Mouse (Mus musculus): ENCODE data around the gene Ntn1.
A peak's percentile ranks its signal among the peaks of the same experiment; 100 is the strongest.

The Ntn1 gene

DNA sequence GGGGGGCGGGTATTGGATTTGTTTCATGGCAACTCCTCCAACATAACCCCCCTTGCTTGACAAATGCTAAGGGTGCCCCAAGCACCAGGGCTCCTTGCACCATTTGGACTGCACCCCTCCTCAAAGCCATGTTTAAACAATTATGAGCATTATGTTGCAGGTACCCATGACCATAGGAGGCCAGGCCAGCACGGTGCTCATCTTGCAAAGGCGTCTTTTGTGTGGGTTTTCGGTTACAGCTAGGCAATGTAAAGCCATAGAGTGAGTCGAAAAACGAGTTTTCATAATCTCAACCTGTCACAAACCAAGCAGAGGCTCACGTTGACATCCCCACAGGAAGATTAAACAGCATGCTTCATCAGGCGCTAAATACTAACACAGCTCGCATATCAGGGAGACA is 19.3 kb downstream of the Ntn1 start:
- no peak for DNase-seq

DNA sequence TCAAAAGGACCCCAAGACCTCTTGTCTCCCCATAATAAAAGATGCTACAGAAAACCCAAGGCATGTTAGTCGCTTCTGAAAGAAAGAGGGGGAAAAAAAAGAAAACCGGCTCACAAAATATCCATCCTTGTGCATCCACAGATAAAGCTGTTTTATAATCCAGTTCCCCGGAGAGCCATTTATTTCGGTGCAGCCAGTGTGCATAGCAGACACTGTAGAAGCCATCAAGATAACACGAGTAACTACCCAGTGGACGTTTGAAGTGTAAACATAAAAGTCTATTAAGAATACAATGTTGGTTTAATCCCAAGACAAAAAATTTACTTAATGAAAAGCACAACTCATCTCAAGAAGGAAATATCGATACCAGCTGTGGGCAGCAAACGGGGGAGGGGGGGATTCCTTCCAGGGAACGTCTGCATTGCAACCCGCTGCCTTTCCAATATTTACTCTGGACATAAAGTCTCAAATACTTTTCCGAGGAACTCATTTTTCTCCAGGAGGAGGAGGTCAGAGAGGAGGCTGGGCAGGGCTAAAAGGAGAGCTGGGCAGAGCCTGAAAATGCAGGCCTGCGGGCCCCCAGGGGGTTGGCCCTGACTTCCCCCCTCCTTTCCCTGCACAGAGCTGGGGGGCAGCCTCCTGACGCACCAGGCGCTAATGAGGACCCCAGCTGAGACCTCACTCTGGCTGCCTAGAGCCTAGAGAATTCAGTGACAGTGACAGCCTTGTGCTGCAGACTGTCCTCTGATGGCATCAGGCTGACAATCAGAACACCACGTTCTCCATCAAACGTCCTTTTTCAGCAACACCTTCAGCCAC is 21.5 kb downstream of the Ntn1 start:
- no peak for DNase-seq

DNA sequence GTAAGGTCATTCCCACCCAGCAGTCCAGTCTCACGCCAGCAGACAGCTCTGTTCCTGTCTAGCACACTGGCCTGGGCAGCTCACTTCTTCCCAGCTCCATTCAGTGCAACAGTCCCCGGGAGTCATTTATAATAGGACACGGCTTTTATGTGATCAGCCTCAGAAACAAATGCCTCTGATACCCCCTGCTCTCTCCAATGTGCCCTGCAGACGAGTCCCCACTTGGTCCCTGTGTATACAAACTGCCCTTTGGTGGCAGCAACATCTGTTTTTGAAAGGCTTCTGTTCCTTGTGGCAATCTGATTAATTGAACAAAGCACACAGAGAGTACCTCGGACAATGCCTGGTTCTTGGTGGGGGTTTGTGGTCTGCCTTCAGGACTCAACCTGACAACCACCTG is 22.2 kb downstream of the Ntn1 start:
- DNase-seq, result no peak

DNA sequence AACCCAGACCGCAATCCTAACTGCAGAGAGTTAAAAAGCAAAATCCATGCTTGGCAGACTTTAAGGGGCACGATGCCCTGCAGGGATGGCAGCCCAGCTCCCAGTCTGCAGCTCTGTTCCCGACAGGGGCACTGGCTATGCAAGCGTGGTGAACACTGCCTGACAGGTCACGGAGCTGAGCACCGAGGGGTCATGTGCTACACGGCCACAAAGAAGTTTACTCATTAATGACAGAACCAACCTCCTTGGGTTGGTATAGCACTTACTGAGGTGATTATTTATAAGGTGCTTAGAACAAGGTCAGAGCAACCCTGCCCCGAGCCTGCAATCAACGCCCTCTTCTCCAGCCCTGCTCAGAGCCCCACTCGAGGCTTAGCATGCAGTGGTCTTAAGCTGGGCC is 27.5 kb downstream of the Ntn1 start:
- peak; percentile 91 for DNase-seq

DNA sequence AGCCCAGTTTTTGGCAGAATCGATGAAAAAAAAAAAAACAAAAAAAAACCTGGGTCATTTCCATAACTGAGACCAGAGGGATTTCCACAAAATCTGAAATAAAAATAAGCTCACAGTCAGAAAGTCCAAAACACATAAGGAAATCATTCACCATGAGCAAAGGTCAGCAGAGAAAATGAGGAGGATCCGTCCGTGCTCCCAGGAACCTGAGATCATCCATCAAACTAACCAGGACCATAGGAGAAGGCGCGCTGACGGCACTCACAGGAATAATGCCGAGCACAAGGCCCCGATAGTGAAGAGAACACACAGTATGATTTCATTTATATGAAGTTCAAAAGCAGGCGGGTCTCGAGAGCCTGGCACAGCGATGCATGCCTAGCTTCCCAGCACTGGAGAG is 29.0 kb downstream of the Ntn1 start:
- DNase-seq, result peak; percentile 37

DNA sequence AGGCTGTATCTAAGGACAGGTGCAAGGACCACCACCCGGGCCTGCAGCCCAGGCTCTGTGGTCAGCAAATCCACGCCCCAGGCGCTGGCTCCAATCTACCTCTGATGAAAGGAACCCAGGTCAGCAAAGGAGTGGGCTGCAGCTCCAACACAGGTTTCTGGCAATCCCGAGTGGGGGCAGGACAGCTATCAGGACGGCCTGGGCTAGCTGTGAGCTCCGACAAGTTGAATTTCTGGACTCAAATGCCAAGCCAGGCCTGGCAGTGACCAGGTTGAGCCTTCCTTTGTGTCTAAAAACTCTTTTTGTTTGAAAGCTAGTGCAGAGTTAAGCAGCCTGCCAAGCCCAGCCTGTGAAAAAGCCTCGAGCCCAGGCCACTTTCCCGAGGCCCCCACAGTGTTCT is 43.7 kb downstream of the Ntn1 start:
- DNase-seq, result no peak

DNA sequence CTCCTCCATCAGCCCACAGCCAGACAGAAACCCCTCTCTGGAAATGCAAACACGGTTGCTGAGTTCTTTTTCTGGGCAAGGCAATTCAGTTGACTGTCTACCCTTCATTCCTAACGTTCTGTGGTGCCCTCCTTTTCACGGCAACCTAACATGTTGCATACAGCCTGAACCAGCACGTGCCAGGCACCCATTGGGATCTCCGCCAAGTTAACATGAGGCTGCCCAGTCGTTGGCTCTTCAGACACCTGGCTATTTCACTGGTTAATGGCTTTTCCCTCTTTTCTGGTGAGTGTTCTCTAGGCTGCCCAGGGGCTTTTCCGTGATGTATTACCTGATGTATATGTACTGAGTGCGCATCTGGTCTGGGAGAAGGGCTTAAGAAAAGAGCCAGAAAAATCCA is 45.1 kb downstream of the Ntn1 start:
- no peak for DNase-seq

DNA sequence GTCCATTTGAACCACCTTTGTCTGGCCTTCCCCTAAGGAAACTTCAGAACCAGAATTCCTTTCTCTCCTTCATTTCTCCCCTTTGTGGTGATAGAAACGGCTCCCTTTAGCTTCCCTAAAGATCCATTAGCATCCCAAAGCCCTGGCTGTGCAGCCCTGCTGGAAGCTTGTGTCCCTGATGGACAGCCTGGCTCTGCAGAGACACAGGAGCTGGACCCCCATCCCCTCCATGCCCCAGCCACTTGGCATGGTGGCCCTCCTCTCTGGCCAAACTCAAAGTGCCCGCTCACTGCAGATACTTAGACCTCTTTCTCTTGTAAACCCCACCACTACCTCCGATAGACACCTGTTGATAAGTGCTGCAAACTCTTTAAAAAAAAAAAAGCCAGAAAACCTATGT is 45.8 kb downstream of the Ntn1 start:
- DNase-seq, result no peak

DNA sequence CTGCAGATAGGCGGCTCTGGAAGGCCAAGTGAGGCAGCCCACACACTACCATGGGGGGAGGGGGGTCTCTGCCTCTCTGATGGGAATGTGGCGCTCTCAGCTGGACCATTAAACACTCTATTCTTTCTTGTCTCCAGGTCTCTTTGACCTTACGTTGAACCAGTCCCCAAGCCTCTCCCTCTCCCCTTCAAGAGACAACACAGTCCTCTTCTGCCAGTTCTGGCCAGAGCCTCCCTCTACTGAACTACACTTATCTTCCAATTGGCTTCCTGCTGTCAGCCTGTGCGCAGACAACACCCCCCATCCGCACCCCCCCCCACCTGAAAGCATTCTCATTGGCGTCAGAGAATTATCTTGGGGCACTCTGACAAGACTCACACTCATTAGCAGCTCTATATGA is 48.4 kb downstream of the Ntn1 start:
- no peak for DNase-seq

DNA sequence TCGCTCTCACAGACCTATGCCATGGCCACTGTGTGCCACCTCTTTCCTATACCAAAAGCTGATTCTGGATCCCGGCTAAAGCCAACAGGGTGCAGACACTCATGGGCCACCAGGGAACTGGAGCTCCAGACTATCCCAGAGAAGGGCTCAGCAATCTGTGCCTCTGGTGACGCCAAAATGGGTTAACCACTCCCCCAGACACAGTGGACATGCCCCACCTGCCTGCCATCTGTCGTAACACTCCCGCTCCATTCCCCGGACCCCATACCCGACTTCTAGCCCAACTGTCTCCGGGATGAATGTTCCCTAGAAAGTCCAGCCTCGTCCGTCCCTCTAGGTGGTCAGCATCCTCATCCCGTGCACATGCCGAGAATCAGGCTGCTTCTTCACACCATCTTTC is 51.8 kb downstream of the Ntn1 start:
- DNase-seq, result no peak

DNA sequence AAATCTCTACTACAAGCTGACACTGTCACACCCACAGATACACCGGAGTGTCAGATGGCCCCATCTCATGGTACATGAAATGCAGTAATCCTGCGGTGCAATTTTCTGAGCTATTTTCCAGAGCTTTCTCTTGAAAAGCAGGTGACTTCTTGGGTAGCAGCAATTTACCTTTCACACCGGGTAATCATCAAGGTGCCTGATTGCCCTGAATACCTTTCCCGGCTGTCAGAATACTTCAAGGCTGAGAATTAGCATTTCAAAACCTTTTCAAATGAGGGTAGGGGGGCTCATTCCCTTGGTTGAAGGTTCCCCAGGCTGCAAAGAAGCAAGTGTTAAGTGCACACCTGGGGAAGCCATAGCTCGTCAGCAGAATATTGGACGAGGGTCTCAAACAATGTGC is 52.5 kb downstream of the Ntn1 start:
- DNase-seq, result no peak

DNA sequence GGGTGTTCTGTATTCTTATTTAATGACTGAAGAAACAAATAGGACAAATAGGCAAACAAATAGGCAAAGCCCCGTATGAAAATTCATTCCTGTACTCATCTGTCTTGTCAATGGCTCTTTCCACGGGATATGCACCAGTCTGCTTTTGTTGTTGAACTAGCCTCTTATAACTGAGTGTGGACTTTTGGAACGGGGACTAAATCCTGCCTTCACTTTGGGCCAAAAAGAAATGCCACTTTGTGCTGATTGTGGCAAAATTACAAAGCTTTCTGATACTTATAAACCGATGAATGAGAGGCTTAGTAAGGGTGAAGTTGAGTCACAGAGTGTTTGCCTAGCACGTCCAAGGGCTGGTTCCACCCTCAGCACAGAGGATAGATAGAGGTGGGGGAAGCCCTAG is 53.1 kb downstream of the Ntn1 start:
- DNase-seq, result no peak

DNA sequence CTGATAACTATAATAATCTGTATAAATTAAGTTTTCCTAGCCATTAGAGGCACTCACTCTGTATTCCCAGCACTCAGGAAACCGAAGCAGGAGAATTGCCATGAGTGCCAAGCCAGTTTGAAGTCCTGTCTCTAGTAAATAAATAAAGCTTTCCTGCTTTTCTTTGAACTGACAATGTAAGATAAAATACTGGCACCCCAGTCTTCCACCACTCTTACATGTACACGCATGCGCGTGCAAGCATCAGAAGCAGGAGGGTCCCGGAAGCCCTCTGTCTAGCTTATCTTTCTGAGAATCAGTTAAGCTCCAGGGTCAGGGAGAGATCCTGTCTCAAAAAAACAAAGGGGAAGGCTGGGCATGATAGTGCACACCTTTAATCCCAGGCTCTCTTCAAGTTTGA is 54.5 kb downstream of the Ntn1 start:
- no peak for DNase-seq

DNA sequence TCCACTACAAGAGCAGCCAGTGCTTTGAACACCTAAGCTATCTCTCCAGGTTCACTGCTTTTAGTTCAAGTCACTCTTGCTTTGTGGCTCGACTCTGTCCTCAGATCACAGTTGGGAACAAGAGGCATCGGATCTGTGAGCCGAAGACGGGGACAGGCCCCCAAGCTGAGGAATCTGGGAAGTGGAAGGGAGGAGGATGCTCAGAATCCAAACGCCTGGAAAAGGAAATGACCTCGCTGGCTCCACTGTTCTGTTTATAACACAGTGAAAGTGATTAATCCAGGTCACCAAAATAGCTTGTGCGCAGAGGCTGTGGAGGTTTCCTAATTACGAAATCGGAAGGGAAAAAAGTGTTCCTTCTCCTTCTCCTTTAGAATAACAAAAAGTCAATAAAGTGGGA is 56.4 kb downstream of the Ntn1 start:
- DNase-seq, result no peak

DNA sequence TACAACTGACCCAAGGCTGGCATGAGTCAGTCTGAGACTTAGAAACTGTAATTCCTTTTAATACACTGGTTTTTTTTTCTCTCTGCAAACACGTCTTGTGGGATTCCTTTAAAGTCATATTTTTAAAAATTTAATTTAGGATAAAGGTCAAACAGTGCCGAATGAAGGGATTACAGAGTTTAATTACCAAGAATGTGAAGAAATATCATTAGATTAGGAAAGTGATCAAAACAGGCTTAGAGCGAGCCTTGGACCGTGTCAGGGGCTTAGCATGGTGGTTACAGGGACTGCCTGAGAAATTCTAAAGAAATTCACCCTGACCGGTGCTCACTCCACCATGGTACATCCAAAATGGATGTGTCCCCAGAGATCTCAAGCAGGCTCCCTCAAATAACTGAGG is 57.9 kb downstream of the Ntn1 start:
- no peak for DNase-seq

DNA sequence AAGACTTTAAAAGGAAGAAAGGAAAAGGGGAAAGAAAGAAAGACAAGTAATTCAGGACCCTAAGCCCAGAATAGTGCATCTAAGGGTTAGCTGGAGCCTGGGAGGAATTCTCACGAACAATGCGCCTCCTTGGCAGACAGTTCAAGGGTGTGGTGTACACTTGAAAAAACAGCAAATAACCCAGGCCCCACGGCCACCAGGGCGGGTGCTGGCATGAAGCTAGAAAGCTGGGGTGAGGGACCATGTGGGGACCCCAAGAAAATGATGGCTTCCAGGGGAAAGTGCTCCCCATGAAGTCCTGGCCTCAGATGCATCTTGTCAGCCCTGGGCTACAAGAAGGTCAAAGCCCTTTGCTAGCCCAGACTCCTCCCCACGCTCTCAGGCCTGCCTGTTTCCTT is 58.6 kb downstream of the Ntn1 start:
- no peak for DNase-seq

DNA sequence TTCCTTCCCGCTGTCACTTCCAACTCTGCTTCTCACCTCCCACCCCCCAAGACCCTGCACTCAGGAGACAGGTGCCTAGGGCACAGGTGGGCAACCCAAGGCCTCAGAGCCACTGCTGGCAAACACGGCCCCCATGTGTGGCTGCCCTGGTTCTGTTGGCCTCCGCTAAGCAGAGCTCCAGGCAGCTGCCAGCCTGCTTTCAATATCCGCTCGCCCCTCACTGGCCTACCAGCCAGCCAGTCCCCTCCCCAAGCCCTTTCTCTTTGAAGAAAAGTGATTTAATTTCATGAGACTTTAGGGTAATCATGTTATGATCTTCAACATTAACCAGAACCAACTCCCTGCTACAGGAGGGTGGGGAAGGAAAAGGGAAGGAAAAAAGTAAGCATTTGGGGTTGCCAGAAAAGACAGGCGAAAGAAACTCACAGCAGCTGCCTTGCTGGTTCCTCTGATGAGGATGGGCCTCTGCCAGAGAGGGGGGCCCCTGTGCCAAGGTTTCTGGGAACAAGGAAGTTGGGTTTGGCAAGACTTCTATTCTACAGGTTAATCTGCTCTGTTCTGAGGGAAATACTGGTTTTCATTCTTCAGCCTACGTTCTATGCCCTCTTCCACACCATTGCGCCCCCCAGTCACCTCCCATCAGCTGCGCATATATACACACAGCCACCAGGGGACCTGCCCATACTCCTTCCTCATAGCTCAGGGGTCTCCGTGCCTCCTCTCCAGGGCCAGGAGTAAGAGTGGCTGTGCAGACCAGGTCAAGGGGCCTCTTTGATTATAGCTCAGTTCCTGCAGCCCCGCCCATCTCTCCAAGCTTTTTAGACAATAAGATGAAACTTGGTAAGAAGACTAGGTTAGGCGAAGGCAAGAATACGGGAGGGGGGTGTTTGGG is 59.3 kb downstream of the Ntn1 start:
- no peak for DNase-seq

DNA sequence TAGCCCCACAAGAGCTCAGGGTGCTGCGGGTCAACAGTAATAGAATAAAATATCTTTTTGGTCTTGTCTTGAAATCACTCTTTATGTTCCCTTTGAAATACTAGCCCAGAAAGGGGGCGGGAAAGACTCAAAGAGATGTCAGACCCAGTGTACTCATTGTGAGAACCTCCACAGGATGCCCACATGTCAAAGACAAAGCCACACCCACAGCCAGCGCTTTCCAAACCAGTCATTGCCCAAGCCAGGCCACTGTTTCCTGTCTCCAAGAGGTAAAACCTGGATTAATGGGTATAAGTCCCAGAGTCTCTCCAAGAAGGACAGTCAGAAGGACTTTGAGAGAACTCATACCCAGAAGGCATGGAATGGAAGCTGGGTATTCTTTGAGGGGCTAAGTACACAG is 60.3 kb downstream of the Ntn1 start:
- no peak for DNase-seq

DNA sequence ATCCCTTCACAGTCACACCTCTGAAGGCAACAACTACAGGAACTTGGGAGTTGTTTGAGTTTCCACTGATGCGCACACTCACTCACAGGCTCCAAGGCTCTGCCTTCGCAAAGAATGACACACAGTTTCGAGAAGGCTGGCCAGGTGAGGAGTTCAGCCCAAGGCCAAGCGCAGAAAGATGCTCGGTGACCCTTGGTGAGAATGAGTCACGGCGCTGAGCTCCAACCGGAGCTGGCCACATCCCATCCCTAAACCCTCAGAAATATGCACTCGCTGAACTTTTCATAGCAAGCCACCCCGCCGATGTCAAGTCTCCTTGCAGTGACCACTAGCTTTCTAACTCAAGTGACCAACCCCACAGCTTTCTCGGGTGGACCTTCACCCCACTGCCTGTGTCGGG is 60.8 kb downstream of the Ntn1 start:
- no peak for DNase-seq

DNA sequence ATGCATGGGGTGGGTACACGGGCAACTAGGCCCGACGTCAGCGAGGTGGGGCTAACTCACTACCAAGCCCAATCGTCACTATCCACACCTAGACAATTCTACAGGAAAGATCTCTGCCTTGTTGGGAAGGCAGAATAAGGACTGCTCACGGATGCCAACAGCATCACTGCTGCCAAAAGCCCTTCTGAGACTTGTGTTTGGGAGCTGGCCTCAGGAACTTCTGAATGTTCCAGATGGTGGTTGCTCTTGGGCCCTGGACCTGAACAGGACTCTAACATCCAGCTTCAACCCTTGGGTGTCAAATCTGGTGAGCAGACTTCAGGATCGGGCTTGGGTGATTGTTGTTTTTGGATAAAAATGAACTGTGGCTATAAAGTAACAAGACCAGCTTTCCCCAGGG is 61.3 kb downstream of the Ntn1 start:
- DNase-seq, result no peak

DNA sequence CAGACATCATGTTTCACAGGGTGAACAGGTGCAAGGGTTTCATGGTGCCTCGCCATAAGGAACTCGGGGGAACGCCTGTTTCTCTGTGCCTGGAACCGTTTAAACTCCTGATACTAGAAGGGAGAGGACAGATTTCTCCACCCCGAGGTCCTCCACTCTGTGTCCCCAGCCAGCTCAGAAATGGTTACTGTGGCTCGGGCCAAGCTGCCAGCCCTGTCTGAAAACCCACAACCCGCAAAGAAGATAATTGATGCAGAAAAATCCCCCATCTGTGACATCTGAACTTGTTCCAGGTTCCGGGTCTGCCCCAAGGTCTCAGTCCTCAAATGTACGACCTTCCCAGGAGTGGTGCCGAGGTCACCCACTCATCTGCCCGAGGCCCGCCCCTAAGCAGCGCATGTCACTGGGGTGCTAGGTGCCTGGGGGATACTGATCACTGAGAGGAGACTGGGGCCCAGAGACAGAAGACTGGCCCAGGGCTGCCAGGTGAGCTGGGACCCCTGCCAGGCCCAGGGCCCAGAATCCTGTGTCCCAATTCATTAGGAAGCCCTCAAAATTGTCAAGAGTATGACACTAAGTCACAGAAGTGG is 68.9 kb downstream of the Ntn1 start:
- no peak for DNase-seq

DNA sequence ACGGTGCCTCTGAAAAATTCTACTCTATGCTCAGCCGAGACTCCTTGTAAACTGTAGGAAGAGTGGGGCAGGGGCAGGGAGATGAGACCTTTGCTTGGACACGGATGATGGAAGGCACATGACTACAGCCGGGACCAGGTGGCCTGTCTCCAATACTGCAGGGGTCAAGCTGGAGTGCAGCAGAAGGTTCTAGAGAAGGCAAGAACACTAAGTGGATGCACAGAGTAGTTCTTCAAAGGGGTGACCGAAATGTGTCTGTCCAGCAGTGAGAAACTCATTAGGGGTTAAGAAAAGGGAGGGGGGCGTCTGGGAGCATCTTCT is 69.5 kb downstream of the Ntn1 start:
- peak; percentile 49 for DNase-seq

DNA sequence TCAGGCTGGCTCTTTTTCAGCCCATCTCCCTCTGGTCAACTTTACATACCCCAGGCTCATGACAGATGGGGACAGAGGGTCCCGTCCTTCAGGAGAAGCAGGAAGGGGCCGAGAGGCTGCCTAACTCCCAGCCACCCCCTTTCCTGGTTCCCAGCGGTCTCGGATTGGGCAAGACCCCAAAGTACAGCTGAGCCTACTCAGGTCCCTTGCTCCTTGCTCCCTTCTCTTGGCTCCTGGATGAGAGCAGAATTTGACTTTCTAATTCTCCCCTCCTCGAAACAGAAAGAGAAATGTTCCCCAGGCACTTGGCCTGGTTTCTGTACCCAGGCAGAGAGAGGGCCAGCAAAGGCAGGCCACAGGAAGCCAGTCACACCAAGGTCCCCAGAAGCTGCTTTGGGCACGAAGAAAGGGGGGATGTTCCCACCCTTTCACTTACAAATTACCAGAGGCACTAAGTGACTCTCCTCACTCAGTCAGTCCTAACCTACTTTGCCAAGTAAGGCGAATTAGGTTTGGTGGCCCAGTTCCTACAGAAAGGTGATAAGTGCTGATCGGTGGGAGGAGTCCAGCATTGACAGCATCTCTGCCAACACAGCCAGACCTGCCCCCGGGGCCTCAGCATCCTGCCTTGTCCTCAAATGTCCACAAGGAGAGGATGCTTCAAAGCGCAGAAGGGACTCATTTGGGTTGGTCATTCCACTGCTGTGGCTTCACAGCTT is 70.1 kb downstream of the Ntn1 start:
- no peak for DNase-seq

DNA sequence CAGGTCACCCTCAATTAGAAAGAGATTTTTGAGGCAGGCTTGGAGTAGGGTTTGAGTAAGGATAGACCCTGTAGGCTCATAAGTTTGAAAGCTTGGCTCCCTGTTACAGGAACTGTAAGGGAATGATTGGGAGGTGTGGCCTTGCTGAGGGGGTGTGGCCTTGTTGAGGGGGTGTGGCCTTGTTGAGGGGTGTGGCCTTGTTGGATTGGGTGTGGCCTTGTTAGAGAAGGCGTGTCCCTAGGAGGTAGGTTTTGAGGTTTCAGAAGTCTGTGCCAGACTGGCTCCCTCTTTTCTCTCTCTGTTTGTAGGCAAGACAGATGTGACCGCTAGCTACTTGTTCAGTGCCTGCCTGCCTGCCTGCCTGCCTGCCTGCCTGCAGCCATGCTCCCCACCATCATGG is 75.8 kb downstream of the Ntn1 start:
- DNase-seq, result no peak
